Mouse (Mus musculus) gastrocnemius, postnatal 36 days (tissue): ENCODE measurements at regions not wholly inside any gene's neighbourhood (a gene's known extent, or its start where the extent isn't known, plus 50 kb on each side); places are given as distances from the start of the nearest gene placed in this dataset.
A peak's percentile ranks its signal among the peaks of the same experiment; 100 is the strongest.
"Not testable (repeated sequence)": the region's sequence is repeated elsewhere in the genome, so short reads cannot be mapped to it uniquely, and the experiment has no call there.

Experiments used
- DNase-seq, 2 experiments: peaks; one replicate each; pipeline ENCODE4 v3.0.0; 2022
- intact Hi-C: fragments of 180-260 bp; cut with DNase I; formaldehyde crosslinking; loops from one replicate; pipeline ENCODE4 v1.15.1; 2025

DNA sequence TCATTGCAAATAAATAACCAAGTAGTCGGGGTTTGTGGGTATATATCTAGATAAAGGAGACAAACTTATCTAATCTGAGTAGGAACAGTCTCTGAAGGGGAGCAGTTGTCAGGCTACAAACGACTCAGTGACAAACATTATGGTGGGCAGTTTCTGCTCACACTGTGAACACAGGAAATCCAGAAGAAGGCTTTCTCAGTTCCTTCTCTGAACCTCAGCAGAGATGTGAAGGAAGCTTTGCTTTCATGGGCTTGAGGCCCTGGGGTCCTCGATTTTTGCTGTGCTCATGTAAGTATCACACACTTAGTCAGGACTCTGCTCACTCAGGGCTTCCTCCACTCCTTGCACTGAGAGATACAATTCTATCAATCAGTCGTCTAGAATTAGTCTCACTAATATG lies 994.7 kb upstream of the Foxg1 start:
- intact Hi-C loops, result no loop called here
- no peak for DNase-seq

DNA sequence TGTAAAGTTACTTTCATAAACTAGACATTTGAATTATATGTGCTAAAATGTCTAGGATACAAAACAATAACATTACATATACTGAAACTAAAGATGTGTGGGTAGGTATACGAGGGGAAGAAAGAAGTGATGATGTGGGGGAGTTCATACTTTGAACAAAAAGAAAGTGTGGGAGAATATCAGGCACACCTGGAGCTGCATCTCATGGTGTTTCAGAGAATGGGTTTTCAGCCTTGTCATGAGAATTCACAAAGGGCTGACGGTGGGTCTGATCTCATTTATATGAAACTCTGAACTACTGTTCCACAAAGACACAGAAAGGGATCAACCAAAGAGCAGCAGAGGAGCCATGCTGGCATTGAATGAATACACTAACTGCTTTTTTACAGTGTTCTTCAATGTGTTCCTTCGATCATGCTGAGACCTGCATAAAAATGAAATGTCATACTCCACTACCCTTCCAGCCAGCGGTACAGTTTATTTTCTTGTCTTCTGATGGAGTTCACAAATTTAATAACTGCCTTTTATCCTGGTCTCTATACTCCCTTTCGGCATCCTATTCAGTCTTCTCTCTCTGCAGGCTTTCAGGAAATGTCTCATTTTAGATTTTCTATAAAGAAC lies 994.2 kb upstream of the Foxg1 start:
- intact Hi-C loops, result no loop called here
- no peak for DNase-seq

GRCm38 (mm10) chr12:48391008-48391407 lies 991.5 kb upstream of the Foxg1 start:
- DNase-seq, result no peak
- intact Hi-C loops, result no loop called here

DNA sequence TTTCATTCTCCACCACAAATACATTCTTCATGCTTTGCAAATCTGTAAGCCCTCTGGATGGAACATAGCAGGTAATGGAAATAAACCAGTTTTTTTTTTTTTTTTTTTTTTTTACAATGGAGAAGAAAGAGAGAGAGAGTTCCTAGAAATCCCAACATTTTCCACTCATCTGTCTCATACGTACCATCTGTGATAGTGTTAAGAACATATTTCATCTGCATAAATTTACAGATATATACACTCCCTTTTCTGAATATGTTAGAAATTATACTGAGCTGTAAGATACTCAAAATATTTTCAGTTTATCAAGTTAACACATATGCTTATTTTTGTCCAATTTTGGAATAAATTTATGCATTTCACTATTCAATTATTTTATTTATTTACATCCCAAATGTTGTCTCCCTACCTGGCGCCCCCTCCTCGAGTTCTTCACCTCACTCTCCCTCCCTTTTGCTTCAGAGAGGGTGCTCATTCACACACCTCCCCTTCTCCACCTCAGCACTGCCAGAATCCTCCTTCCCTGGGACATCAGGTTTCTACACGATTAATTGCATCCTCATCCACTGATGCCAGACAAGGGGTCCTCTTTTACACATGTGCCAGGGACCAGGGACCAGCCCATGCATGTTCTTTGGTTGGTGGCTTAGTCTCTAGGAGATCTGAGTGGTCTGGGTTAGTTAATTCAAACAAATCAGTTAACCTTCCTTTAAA lies 943.0 kb upstream of the Foxg1 start:
- no peak for DNase-seq
- intact Hi-C loops, result no loop called here

DNA sequence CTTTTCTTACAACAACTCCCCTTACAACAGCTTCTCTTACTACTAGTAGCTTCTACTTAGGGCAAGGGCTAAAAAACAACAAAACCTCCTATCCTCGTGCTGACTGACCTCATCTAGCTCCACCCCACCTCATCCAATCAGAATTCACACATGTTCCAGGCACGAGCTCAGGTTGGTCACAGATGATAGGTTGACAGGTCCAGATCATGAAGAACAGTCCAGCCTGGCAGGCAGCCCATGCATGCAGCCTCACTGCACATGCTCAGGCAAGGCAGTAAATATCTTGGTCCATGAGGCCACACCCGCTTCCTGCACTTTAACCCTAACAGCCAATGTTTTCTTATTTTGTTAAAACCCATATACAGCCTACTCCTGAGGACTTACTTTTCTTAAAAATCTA lies 933.7 kb upstream of the Foxg1 start:
- intact Hi-C loops, DNase-seq: not testable (repeated sequence)

DNA sequence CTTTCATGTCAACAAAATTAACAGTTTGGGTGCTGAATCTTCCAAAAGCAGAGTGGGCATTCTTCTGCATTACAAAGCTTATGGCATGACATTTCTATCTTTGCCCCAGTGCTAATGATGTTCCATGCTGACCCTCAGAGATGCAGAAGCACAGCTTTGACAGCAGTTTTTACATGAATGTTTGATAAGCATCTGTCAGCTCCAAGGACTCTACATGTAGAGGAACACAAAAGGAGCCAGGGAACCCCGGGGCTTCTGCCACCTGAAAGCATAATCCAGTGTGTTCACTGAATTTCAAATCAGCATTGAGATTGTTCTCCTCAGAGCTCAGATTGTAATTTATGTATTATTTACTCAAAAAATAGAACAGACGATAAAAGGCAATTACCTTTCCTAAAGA lies 920.1 kb upstream of the Foxg1 start:
- intact Hi-C loops, result no loop called here
- no peak for DNase-seq

DNA sequence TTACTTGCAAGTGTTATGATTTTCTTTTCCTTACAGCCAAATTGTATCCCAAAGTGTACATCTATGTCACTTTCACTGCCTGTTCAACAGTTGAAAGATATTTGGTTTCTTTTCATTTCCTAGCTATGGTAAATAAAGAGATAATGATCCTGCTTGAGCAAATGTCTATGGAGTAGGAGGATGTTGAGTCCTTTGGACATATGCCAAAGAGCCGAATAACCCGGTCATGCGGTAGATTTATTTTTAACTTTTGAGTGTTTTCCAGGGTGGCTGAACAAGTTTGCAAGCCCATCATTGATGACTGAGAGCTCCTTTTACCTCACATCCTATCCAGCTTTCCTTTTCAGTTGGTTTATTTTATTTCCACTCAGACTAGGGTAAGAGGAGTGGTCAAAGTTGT lies 881.7 kb upstream of the Foxg1 start:
- intact Hi-C loops, result no loop called here
- DNase-seq, result no peak

DNA sequence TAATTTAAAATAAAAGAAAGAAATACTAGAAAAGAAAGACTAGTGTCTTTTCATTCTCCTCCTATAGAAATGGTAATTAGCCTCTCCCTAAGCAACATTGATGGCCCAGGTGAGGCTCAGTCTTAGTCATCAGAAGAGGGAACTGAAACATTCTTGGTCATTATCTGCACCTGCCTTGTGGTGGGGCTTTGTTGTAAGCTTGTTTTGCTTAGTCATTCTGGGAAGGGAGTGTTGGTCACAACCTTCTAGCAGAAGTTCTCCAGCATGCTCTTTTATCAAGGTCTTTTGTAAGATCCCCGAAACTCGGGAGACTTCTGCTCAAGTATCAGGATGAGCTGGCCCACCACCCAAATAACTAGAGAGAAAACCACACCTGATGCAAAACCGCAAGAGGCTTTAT lies 870.9 kb upstream of the Foxg1 start:
- no peak for DNase-seq
- intact Hi-C loops, result no loop called here

- DNase-seq, result no peak
Observed at GRCm38 (mm10) chr12:48512259-48512658, 870.2 kb upstream of the Foxg1 start.

DNA sequence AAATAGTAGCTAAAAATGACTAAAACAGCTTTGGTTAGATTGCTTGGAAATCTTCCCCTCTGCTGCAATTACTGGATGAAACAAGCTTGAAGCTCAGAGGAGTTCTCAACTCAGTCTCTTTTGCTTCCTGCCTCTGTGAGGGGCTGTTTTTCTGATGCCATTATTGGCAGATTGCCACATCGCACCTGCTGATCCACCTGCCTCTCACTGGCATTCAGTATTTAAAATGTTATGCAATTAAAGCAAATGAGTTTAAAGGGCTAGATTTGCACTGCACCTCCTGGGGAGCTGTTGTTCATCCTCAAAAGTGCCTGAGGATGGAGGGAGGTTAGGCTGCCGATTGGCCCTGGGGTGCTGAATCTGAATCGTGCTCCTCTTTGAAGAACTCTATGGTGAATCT lies 860.5 kb upstream of the Foxg1 start:
- no peak for DNase-seq
- intact Hi-C loops, result no loop called here

More at GRCm38 (mm10) chr12:48512259-48512658, 870.2 kb upstream of the Foxg1 start:
- intact Hi-C loops, result no loop called here

GRCm38 (mm10) chr12:48559690-48560089 lies 822.8 kb upstream of the Foxg1 start:
- intact Hi-C loops, DNase-seq: not testable (repeated sequence)

- no peak for DNase-seq
- intact Hi-C loops, result no loop called here
Observed at GRCm38 (mm10) chr12:48604401-48605197, 777.9 kb upstream of the Foxg1 start.

GRCm38 (mm10) chr12:48605423-48605822 lies 777.0 kb upstream of the Foxg1 start:
- no peak for DNase-seq
- intact Hi-C loops, result no loop called here

- no peak for DNase-seq
- intact Hi-C loops, result no loop called here
Observed at GRCm38 (mm10) chr12:48609391-48609790, 773.1 kb upstream of the Foxg1 start.

DNA sequence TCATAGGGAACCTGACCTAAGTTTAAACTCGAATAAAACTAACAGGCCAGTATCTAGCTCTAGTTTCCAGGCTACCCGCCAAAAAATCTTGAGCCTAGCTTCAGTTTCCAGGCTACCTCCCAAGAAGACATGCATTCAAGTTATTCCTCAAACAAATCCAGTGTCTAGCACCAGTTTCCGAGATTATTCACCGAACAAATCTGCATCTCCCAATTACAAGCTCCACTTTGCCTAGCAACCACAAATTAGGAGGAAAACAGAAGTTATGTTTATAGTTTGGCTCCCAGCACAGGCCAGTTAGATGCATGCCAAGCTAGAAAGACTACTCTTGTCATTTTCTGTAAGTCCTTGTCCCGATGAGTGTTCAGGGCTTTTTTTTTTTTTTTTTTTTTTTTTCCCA lies 770.4 kb upstream of the Foxg1 start:
- intact Hi-C loops, result no loop called here
- peak in 1 of 2 experiments; percentile 7 for DNase-seq

GRCm38 (mm10) chr12:48616337-48616736 lies 766.1 kb upstream of the Foxg1 start:
- DNase-seq, result no peak
- intact Hi-C loops, result no loop called here

DNA sequence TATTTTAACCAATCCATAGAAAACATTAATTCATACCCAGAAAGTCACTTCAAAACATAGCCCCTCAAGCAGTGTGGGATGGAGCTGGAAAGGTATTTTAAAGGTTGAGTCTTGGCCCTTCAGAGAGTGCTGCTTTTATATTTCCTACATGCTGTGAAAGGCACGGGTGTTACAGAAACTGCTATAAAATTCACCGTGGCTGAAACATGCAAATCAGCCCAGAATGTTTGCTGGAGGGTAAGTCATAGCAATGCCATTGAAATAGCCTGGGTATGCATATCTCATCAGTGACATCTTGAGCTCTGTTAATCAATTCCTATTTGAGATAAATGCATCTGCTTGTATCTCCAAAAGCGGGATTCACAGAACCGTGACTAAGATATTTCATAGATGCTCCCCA lies 748.9 kb upstream of the Foxg1 start:
- no peak for DNase-seq
- intact Hi-C loops, result no loop called here

- DNase-seq, result no peak
- intact Hi-C loops, result no loop called here
Observed at GRCm38 (mm10) chr12:48634671-48635241, 747.7 kb upstream of the Foxg1 start.

- DNase-seq, result no peak
- intact Hi-C loops, result no loop called here
Observed at GRCm38 (mm10) chr12:48641974-48642373, 740.5 kb upstream of the Foxg1 start.

DNA sequence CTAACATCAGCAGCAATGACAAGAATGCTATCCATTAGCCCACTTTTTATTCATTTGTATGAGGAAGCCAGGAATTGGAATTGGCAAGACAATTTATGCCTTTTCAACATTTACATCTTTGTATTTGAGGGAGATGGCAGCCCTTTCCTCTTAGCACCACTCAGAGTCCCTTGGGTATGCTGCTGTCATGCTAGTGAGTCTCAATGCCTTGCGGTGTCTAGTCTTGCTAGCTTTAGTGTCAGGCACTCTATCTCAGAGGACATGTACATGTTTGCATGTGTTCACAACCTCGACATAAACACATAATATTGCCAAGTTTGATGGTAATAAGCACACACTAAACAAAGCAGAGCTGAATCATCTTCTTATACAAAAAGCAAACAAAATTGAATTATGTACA lies 737.3 kb upstream of the Foxg1 start:
- intact Hi-C loops, result no loop called here
- no peak for DNase-seq

DNA sequence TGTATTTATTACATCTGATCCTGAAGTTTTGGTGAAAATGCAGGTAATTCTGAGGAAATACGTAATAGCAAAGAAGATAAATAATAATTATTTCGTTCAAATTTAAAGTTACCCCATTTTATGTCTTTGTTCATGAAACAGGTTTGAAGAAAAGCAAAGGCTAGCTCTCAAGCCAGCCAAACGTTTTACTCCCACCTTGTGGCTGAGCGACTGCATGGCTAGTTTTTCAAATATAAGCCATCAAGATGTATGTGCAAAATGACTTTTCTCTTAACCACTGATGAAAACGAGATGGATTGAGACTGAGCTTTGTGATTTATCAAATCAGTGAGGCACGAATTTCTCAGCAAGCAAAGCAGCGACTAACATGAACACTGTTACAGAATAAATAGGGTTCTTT lies 736.5 kb upstream of the Foxg1 start:
- DNase-seq, result no peak
- intact Hi-C loops, result no loop called here
